Mouse (Mus musculus) ovary, adult 10 weeks (tissue): Measurements from ENCODE around the gene Wdr5b. TPM values are rescaled to one million over a fixed set of nuclear protein-coding genes. Genes with fewer than 3 reads are reported as not detected.

ENCODE experiments used
- polyA plus RNA-seq: library from polyadenylated mRNA; stranded (reverse); fragments of 350-450 nt; fragmentation: Illumina TruSeq; extraction: RNeasy Lipid Tissue Mini Kit (QIAGEN cat#74804); gene quantifications from one replicate; pipeline ENCODE4 v1.2.3, GENCODE M21; 2014

Wdr5b gene
- polyA plus RNA-seq = 8.1 TPM

DNA sequence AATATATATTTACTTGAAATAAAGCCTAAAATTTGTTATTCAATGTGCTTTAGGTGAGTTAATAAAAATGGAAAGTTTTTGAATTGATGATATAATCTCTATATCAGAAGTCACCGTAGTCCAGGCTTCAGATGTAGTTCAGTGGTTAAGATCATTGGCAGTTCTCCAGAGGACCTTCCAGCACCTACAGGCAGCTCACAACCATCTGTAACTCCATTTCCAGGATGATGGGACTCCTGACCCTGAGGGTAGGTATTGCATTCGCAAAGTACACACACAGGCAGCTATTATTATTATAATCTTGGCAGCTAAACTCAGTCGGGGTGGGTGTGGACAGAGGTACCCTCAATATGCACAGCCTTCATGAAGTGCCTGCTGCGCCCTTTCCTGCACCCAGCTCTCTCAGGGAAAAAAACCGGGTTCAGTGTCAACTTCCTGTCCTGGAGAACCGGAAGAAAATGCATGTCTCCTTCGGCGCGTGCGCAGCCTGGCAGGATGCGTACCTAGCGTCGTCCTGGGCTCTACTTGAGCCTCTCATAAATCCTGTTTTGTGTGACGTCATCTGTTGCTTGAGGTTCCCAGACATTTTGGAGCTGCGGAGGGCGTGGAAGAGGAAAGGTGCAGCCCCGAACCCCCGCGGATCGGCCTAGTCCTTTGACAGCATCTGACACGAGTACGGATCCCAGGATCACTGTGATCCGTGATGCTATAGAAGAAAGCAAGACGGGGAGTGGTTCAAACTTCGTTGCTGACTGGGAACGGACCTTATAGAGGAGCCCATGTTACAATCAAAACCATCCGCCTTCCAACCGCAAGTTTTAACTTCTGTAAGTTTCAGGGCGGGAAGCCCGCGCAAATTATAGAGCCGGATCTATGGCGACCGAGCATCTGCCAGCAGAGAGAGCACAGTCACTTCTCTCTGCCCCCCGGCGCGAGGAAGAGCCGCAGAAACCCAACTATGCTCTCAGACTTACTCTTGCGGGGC, at the start of gene Wdr5b:
Gene Wdr5b (plus strand): TSS at position 551 of the 985 bp plus-strand sequence.

DNA sequence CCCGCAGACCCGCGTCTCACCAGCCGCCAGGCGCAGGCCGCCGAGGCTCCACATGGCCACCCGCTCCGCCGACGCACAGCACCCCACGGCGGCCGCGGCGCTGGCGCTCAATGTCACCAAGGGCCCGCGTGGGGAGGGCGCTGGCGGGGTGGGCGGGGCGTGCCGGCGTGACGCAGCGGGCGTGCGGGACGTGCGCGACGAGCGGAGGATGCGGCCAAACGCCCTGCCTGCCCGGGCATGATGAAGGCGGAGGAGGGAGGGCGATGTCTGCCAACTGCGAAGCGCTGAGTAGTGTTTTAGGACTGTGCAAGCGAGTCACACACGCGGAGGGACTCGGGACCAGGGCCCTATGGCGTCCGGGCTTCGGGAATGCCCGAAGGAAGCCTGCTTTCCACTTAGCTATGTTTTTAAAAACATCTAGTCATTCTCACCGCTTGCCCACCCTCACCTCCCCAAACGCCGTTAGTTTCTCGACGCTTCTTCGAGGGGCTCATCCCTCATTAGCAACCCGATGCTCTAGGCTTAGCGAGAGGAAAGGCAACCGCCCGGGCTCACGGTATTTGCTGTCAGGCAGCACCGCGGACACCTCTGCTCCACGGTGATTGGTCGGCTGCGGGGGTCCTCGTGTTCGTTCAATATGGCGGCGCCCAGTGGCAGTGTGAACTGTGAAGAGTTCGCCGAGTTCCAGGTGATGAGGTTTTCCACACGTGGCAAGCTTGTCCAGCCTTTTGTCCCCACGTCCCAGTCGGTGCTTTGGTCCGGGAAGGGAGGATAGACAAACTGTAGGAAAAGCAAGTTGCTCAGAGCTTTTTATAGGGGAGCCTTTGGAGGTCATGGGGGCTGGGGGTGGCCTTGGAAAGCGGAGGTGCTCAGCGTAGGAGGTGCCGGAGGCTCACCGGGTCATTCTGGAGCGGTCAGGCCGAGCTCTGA, 30.7 kb downstream of the Wdr5b start, which contains the start of the genes Fam162a and Ccdc58:
Gene Fam162a (minus strand): TSS at position 145 of the 930 bp plus-strand sequence.
Gene Ccdc58 (plus strand): TSS at position 236 of the 930 bp plus-strand sequence.

Other genes with a start within 250 kb of the Wdr5b start
- 24.8 TPM for gene Parp14, start 169.6 kb upstream of the Wdr5b start, polyA plus RNA-seq
- gene Parp9, start 102.7 kb upstream of the Wdr5b start, polyA plus RNA-seq = 39.7 TPM
- gene Dtx3l, start 102.0 kb upstream of the Wdr5b start, polyA plus RNA-seq = 29.5 TPM
- gene Kpna1, start 62.4 kb upstream of the Wdr5b start, polyA plus RNA-seq = 104 TPM
- gene Fam162a, start 30.4 kb downstream of the Wdr5b start, polyA plus RNA-seq = 109 TPM
- gene Ccdc58, start 30.5 kb downstream of the Wdr5b start, polyA plus RNA-seq = 179 TPM
- not detected for gene Csta1, start 90.1 kb downstream of the Wdr5b start, polyA plus RNA-seq
- gene Stfa2l1, start 115.6 kb downstream of the Wdr5b start, polyA plus RNA-seq = not detected
- not detected for gene Gm5483, start 143.0 kb downstream of the Wdr5b start, polyA plus RNA-seq
- not detected for gene Gm5416, start 169.2 kb downstream of the Wdr5b start, polyA plus RNA-seq
- gene 2010005H15Rik, start 180.3 kb downstream of the Wdr5b start, polyA plus RNA-seq = not detected
- not detected for gene Stfa1, start 235.8 kb downstream of the Wdr5b start, polyA plus RNA-seq